10 mouse cellular contexts compared by ENCODE assay signal in genomic region chr2:160742161-160742609, GRCm38 (mm10). TPM values are rescaled to one million over a fixed set of nuclear protein-coding genes. Genes with fewer than 3 reads are reported as not detected.
A peak's percentile ranks its signal among the peaks of the same experiment; 100 is the strongest.
DNase-seq lines count a peak whose midpoint lies in the region; ATAC-seq and TF ChIP-seq lines count a peak whose summit lies in the region.
"Had no signal": no experiment of that assay in that cellular context is flagged by ENCODE, and none has a peak within 500 bp of the region (broad histone marks: within the 10 kb centered on the region; RNA-seq: fewer than 3 reads in every experiment).

No protein-coding gene starts in this region.

- H3K9ac ChIP-seq in hindbrain, embryonic 16.5 days (ENCODE audit: low read depth, low read length): no peak overlapping the region
- no peak overlapping the region for H3K9ac ChIP-seq in liver, embryonic 12.5 days

- H3K4me2 ChIP-seq in hindbrain, embryonic 16.5 days (ENCODE audit: low read length): no peak overlapping the region
- H3K4me2 ChIP-seq in liver, embryonic 12.5 days: no peak overlapping the region

- intact Hi-C loops in left cerebral cortex, postnatal 36 days (cut with DNase I): no loop called here

- H3K9me3 ChIP-seq in hindbrain, embryonic 10.5 days: no peaks in the 10 kb centered on the region
- no peaks in the 10 kb centered on the region for H3K9me3 ChIP-seq in hindbrain, embryonic 16.5 days (ENCODE audit: control insufficient read depth, low read length)
- no peaks in the 10 kb centered on the region for H3K9me3 ChIP-seq in liver, embryonic 12.5 days (replicated peaks)

- no peaks in the 10 kb centered on the region for H3K27me3 ChIP-seq in hindbrain, embryonic 10.5 days (ENCODE audit: insufficient read depth, poor library complexity, severe bottlenecking)
- H3K27me3 ChIP-seq in hindbrain, embryonic 16.5 days (replicated peaks; ENCODE audit: control insufficient read depth, insufficient read depth, low read length): no peaks in the 10 kb centered on the region
- no peaks in the 10 kb centered on the region for H3K27me3 ChIP-seq in testis, adult 2 months (ENCODE audit: control insufficient read depth, insufficient read depth, low read length)
- no peaks in the 10 kb centered on the region for H3K27me3 ChIP-seq in liver, embryonic 12.5 days (replicated peaks)
- H3K27me3 ChIP-seq: Patski had no signal

- H3K27ac ChIP-seq in hindbrain, embryonic 10.5 days: peak overlapping the region; percentile 62; the same call in 1 of the 2 replicates
- no peak overlapping the region for H3K27ac ChIP-seq in hindbrain, embryonic 16.5 days (ENCODE audit: low read depth, low read length)
- H3K27ac ChIP-seq in testis, adult 2 months (ENCODE audit: control insufficient read depth, insufficient read depth, low read depth, low read length): no peak overlapping the region
- 0 out of 2 replicates have a peak overlapping the region, but pooled peaks have one; percentile 16 for H3K27ac ChIP-seq in liver, embryonic 12.5 days

- no peak for TF ChIP-seq POLR2A in testis, adult 2 months (IDR thresholded peaks at IDR 0.05; ENCODE audit: control insufficient read depth, low read depth, low read length)

- peaks cover 48% of the 10 kb centered on the region for H3K4me1 ChIP-seq in hindbrain, embryonic 10.5 days (replicated peaks)
- H3K4me1 ChIP-seq in hindbrain, embryonic 16.5 days (ENCODE audit: control insufficient read depth, insufficient read depth, low read depth, low read length): peaks cover 36% of the 10 kb centered on the region
- peaks cover 8% of the 10 kb centered on the region for H3K4me1 ChIP-seq in testis, adult 2 months (ENCODE audit: control insufficient read depth, insufficient read depth, low read length)
- peaks cover 70% of the 10 kb centered on the region for H3K4me1 ChIP-seq in liver, embryonic 12.5 days

- no peak for DNase-seq in hindbrain, embryonic 10.5 days (ENCODE audit: low spot score)
- DNase-seq in testis, postnatal 10 days (ENCODE audit: low spot score): no peak
- peak; percentile 33 for DNase-seq in yolk sac, embryonic 10.5 days (ENCODE audit: low spot score)
- DNase-seq in left cerebral cortex, postnatal 36 days (ENCODE audit: low spot score in 2 of 2): no peak
- DNase-seq: embryo, embryonic 11 days had no signal

- no peak for TF ChIP-seq CTCF in testis, adult 2 months (IDR thresholded peaks at IDR 0.05; ENCODE audit: control insufficient read depth, insufficient read depth, insufficient replicate concordance, low read depth, low read length)

- no peak for ATAC-seq in hindbrain, embryonic 16.5 days
- peak; percentile 25; the same call in 1 of the 2 replicates for ATAC-seq in liver, embryonic 12.5 days
- no peak for ATAC-seq in cerebellum, adult (ENCODE audit: insufficient number of reproducible peaks, low FRiP score, low TSS enrichment)
- ATAC-seq: Patski had no signal

- WGBS in hindbrain, embryonic 10.5 days: 86% methylated on average over 1 of the region's 1 CpGs
- 61% methylated on average over 1 of the region's 1 CpGs for WGBS in hindbrain, embryonic 16.5 days
- 23% methylated on average over 1 of the region's 1 CpGs for WGBS in liver, embryonic 12.5 days (ENCODE audit: insufficient replicate concordance)

- H3K36me3 ChIP-seq in hindbrain, embryonic 10.5 days: peaks cover 83% of the 10 kb centered on the region
- H3K36me3 ChIP-seq in hindbrain, embryonic 16.5 days (ENCODE audit: control insufficient read depth, insufficient read depth, low read length): no peaks in the 10 kb centered on the region
- no peaks in the 10 kb centered on the region for H3K36me3 ChIP-seq in testis, adult 2 months (ENCODE audit: control insufficient read depth, insufficient read depth, low read length)
- H3K36me3 ChIP-seq in liver, embryonic 12.5 days: no peaks in the 10 kb centered on the region; the same call in 1 of the 2 replicates

- H3K4me3 ChIP-seq in hindbrain, embryonic 10.5 days: no peak overlapping the region
- H3K4me3 ChIP-seq in hindbrain, embryonic 16.5 days (ENCODE audit: low read length): no peak overlapping the region
- H3K4me3 ChIP-seq in testis, adult 2 months (ENCODE audit: control insufficient read depth, low read depth, low read length): peak overlapping the region; percentile 37
- no peak overlapping the region for H3K4me3 ChIP-seq in liver, embryonic 12.5 days

RNA-seq across cellular contexts. Expression of gene Plcg1, which starts 11.1 kb away (rescaled TPM):
- 65.1 and 78.0 TPM in 2 replicates for polyA plus RNA-seq in hindbrain, embryonic 10.5 days (2016; fragmentation: Nextera tagmentation; extraction: Ambion mirVana)
- 41.5 and 54.8 TPM in 2 replicates for polyA plus RNA-seq in hindbrain, embryonic 16.5 days (2015; fragmentation: Nextera tagmentation; extraction: Ambion mirVana)
- 17.7 and 19.4 TPM in 2 replicates for polyA plus RNA-seq in testis, adult 2 months (2012; rRNA removed)
- polyA plus RNA-seq in liver, embryonic 12.5 days (2016; fragmentation: Nextera tagmentation; extraction: Ambion mirVana): 11.7 and 16.0 TPM in 2 replicates
- 100 to 1,000 TPM; 102 to 125 TPM for total RNA-seq in left cerebral cortex, postnatal 36 days (2021)

Comparison
In these comparisons a context has a peak if more than half of its experiments do, and no peak if none do; other contexts are left out.
1. H3K27ac ChIP-seq: peak in hindbrain, embryonic 10.5 days (single experiment) and liver, embryonic 12.5 days (single experiment); none in hindbrain, embryonic 16.5 days (single experiment) and testis, adult 2 months (single experiment).